Mouse (Mus musculus) adrenal gland, adult 18-20 months (tissue): ENCODE data around the gene Saal1. TPM values are rescaled to one million over a fixed set of nuclear protein-coding genes. Genes with fewer than 3 reads are reported as not detected.

ENCODE experiments used
- total RNA-seq, 2 experiments: library from RNA; stranded (reverse); gene quantifications; 1 replicate in 1 of 2; 2 replicates in 1 of 2; pipeline ENCODE4 v1.2.3; 2021

Gene Saal1
- total RNA-seq, 2 experiments from 2014 or later: 6.5 to 7.8 TPM

Other genes starting within 250 kb of the Saal1 start
- gene Sergef, start 70.9 kb downstream of the Saal1 start, total RNA-seq: 10 to 100 TPM; 22.1 to 22.9 TPM
- gene Tph1, start 38.1 kb downstream of the Saal1 start, total RNA-seq: under 1 TPM in 1 of 2 experiments, not detected in 1; 0.45 TPM
- 1 to 10 TPM; 1.1 to 4.0 TPM for gene Saa3, start 5.0 kb upstream of the Saal1 start, total RNA-seq
- not detected for gene Saa4, start 21.9 kb upstream of the Saal1 start, total RNA-seq
- not detected for gene Saa1, start 32.3 kb upstream of the Saal1 start, total RNA-seq
- gene Saa2, start 41.1 kb upstream of the Saal1 start, total RNA-seq: not detected
- 10 to 100 TPM; 23.9 to 26.5 TPM for gene Hps5, start 85.4 kb upstream of the Saal1 start, total RNA-seq
- 10 to 100 TPM; 37.6 to 40.3 TPM for gene Gtf2h1, start 85.4 kb upstream of the Saal1 start, total RNA-seq
- 100 to 1,000 TPM; 439 to 878 TPM for gene Ldha, start 130.8 kb upstream of the Saal1 start, total RNA-seq
- gene Ldhc, start 150.5 kb upstream of the Saal1 start, total RNA-seq: not detected
- gene Tsg101, start 209.3 kb upstream of the Saal1 start, total RNA-seq: 10 to 100 TPM; 70.4 to 81.2 TPM
- 10 to 100 TPM; 16.3 to 17.4 TPM for gene Uevld, start 247.8 kb upstream of the Saal1 start, total RNA-seq